Mouse (Mus musculus) liver, embryonic 14.5 days (tissue): Measurements from ENCODE around the gene Ankrd42. TPM values are rescaled to one million over a fixed set of nuclear protein-coding genes. Genes with fewer than 3 reads are reported as not detected.

Experiments used
- ATAC-seq: fragments of 200-750 bp; cut with Nextera tagmentation; 2 replicates; pipeline ENCODE4 v1.8.0; 2017; ENCODE audit warnings: moderate number of reproducible peaks, mild to moderate bottlenecking, moderate library complexity; ENCODE audit not compliant: insufficient read depth
- DNase-seq, 3 experiments: peaks; one replicate each; pipeline ENCODE4 v3.0.0-alpha.2; 2012 to 2013; ENCODE audit warnings: low read depth in 3 of 3, low spot score in 3 of 3
- H3K27ac ChIP-seq: fragments of 300-500 bp; sonication (generic); 2 replicates; pipeline ENCODE4 v1.5.1; 2014; ENCODE audit warnings: moderate library complexity, mild to moderate bottlenecking, control low read depth, inconsistent platforms
- H3K27me3 ChIP-seq: fragments of 300-500 bp; sonication (generic); 2 replicates; pipeline ENCODE4 v1.6.1; 2014; ENCODE audit warnings: mild to moderate bottlenecking, low read length, moderate library complexity; ENCODE audit not compliant: control insufficient read depth, insufficient read depth
- H3K36me3 ChIP-seq: fragments of 300-500 bp; sonication (generic); replicated peaks from 2 replicates; pipeline ENCODE4 v1.6.1; 2014; ENCODE audit warnings: low read depth; ENCODE audit not compliant: control insufficient read depth, insufficient read depth
- H3K4me1 ChIP-seq, 2 experiments: fragments of 200-500 bp in 1 of 2; fragments of 300-500 bp in 1 of 2; sonication (generic) in 1 of 2; replicated peaks; 2 replicates each; pipeline ENCODE4 v1.6.1; 2012 to 2014; ENCODE audit warnings: antibody characterized with exemption in 1 of 2, inconsistent platforms in 1 of 2, low read length in 1 of 2; ENCODE audit not compliant: control insufficient read depth in 2 of 2, insufficient read depth in 2 of 2
- H3K4me2 ChIP-seq: fragments of 300-500 bp; sonication (generic); 2 replicates; pipeline ENCODE4 v1.6.1; 2014; ENCODE audit warnings: low read depth, mild to moderate bottlenecking, control low read depth, moderate library complexity
- H3K4me3 ChIP-seq, 2 experiments: fragments of 200-500 bp in 1 of 2; fragments of 300-500 bp in 1 of 2; sonication (generic) in 1 of 2; 2 replicates each; pipeline ENCODE4 v1.5.1; 2012 to 2014; ENCODE audit warnings: low read depth in 2 of 2, low read length in 2 of 2, mild to moderate bottlenecking in 2 of 2, control low read depth in 1 of 2, inconsistent platforms in 1 of 2, moderate library complexity in 1 of 2; ENCODE audit not compliant: insufficient read depth in 1 of 2
- H3K9ac ChIP-seq: fragments of 300-500 bp; sonication (generic); replicated peaks from 2 replicates; pipeline ENCODE4 v1.6.1; 2014; ENCODE audit warnings: mild to moderate bottlenecking, control low read depth, moderate library complexity
- H3K9me3 ChIP-seq: fragments of 300-500 bp; sonication (generic); 2 replicates; pipeline ENCODE4 v1.6.1; 2016; ENCODE audit warnings: low read length, mixed read lengths; ENCODE audit not compliant: control insufficient read depth
- CTCF ChIP-seq: IDR thresholded peaks from 2 replicates; pipeline ENCODE4 v1.5.1; 2016; ENCODE audit warnings: antibody characterized with exemption, low read depth, control low read depth
- EP300 ChIP-seq: IDR thresholded peaks from 2 replicates; pipeline ENCODE4 v1.6.1; 2016; ENCODE audit warnings: antibody characterized with exemption, low read depth
- WGBS: fragments of 180-500 bp; shearing (Covaris S2); extraction: QIAGEN DNeasy Blood & Tissue Kit; methylation state at CpG from one replicate; pipeline ENCODE4 v1.1.7; 2014; ENCODE audit not compliant: insufficient replicate concordance; 5-methylcytosine and 5-hydroxymethylcytosine counted together
- polyA plus RNA-seq, 2 experiments: library from polyadenylated mRNA; depleted of rRNA in 1 of 2; stranded (reverse) in 1 of 2; unstranded in 1 of 2; fragments of >200 nt; fragmentation: Nextera tagmentation in 1 of 2; extraction: Ambion mirVana in 1 of 2; gene quantifications; 2 replicates each; pipeline versions ENCODE4 v1.2.1 to v1.2.3; 2012 to 2014

The Ankrd42 gene
- polyA plus RNA-seq, 2 experiments: 0.19 to 0.38 TPM

DNA sequence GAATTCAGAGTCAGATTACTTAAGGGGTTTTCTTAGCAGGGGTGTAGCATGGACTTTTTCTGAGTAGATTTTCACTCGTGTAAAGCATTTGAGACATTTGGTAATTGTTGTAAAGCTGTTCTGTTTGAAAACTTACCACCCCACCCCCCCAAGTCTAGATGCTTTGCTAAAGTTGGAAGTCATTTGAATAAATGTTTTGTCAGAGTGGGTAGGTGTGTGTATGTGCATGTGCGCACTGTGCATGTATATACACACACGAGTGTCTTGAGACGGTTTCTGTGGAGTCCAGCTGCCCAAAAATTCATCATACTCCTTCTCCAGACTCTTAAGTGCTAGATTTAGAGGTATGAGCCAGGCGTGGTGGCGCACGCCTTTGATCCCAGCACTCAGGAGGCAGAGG, 53.4 kb downstream of the Ankrd42 start:
- H3K4me1 ChIP-seq: no peaks in the 10 kb centered on the region
- no peak overlapping the region for H3K4me3 ChIP-seq
- 70% methylated on average over 7 of the region's 7 CpGs for WGBS
- no peaks in the 10 kb centered on the region for H3K36me3 ChIP-seq
- no peak for TF ChIP-seq CTCF
- TF ChIP-seq EP300: no peak
- H3K9me3 ChIP-seq: no peaks in the 10 kb centered on the region
- no peaks in the 10 kb centered on the region for H3K27me3 ChIP-seq
- no peak overlapping the region for H3K4me2 ChIP-seq
- DNase-seq: no peak
- ATAC-seq: no peak
- H3K27ac ChIP-seq: no peak overlapping the region
- no peak overlapping the region for H3K9ac ChIP-seq

GRCm38 (mm10) chr7:92580491-92581207, 56.3 kb downstream of the Ankrd42 start:
- Histone ChIP-seq H3K27me3 (no peaks in the 10 kb centered on the region), H3K4me1 (no peaks in the 10 kb centered on the region), H3K36me3 (no peaks in the 10 kb centered on the region), H3K27ac (no peak overlapping the region), H3K9me3 (no peaks in the 10 kb centered on the region), H3K9ac (no peak overlapping the region), H3K4me2 (no peak overlapping the region), H3K4me3 (no peak overlapping the region)
- no peak for ATAC-seq
- TF ChIP-seq EP300 (no peak), CTCF (no peak)
- no peak for DNase-seq
- WGBS: 72% methylated on average over 5 of the region's 5 CpGs

DNA sequence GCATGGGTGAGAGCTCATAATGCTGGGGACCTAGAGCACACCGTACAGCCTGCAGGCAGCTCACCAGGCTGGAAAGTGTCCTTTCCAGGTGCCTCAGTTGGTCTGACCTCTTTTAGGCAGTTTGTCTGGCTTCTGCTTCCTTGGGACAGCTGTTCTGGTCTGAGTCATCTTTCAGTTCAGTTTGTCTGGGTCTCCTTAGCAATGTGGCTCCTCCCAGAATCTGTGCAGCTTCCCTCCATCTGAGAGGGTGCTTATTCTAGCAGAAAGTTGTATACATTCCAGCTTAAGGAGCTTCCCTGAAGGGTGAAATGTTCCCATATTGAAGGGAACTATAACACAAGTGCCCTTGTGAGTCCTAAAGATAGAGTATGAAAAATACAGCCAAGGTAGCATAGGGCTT, 70.2 kb downstream of the Ankrd42 start:
- 83% methylated on average over 1 of the region's 1 CpGs for WGBS
- DNase-seq (no peak), ATAC-seq (no peak)
- Histone ChIP-seq H3K9me3 (no peaks in the 10 kb centered on the region), H3K36me3 (0 out of 2 replicates have a peak, but pooled peaks cover 2% of the 10 kb centered on the region), H3K27me3 (no peaks in the 10 kb centered on the region), H3K27ac (no peak overlapping the region), H3K4me1 (peaks cover 0 to 2% of the 10 kb centered on the region in 2 experiments; a peak in 2 of 4 replicates), H3K9ac (no peak overlapping the region), H3K4me2 (no peak overlapping the region), H3K4me3 (no peak overlapping the region)
- TF ChIP-seq EP300: no peak
- no peak for TF ChIP-seq CTCF

GRCm38 (mm10) chr7:92560986-92561876, 75.7 kb downstream of the Ankrd42 start, which contains the start of gene Ccdc90b:
Gene Ccdc90b (plus strand): TSS chr7:92561149.
- Histone ChIP-seq H3K9ac (peak within 1 kb of the TSS; percentile 80), H3K4me1 (peaks cover 18 to 20% of the 10 kb centered on the region in 2 experiments), H3K4me3 (peak within 1 kb of the TSS; percentile 80 to 91), H3K9me3 (no peaks in the 10 kb centered on the region), H3K4me2 (peak within 1 kb of the TSS; percentile 71), H3K36me3 (no peaks in the 10 kb centered on the region), H3K27me3 (no peaks in the 10 kb centered on the region), H3K27ac (peak within 1 kb of the TSS; percentile 55)
- ATAC-seq: peak; percentile 86
- peak; percentile 76 to 84 (median 77) for DNase-seq
- under 1% methylated on average over 60 of the region's 60 CpGs for WGBS
- TF ChIP-seq CTCF (peak; percentile 57), EP300 (no peak)

- peak overlapping the region; percentile 72 for H3K27ac ChIP-seq
- H3K36me3 ChIP-seq: no peaks in the 10 kb centered on the region
- ATAC-seq: peak; percentile 73
- H3K9ac ChIP-seq: 0 out of 2 replicates have a peak overlapping the region, but pooled peaks have one; percentile 29
- no peaks in the 10 kb centered on the region for H3K9me3 ChIP-seq
- H3K4me3 ChIP-seq: no peak overlapping the region
- H3K4me1 ChIP-seq: peaks cover 18 to 20% of the 10 kb centered on the region in 2 experiments
- DNase-seq: peak; percentile 46 to 53 (median 47)
- WGBS: 36% methylated on average over 2 of the region's 2 CpGs
- no peaks in the 10 kb centered on the region for H3K27me3 ChIP-seq
- TF ChIP-seq EP300: peak; percentile 75
- no peak for TF ChIP-seq CTCF
- peak overlapping the region; percentile 1 for H3K4me2 ChIP-seq
These were observed 78.2 kb downstream of the Ankrd42 start for GRCm38 (mm10) chr7:92558744-92559143.
